Mouse (Mus musculus) layer of hippocampus, adult 8-10 months (tissue): ENCODE measurements around the gene Duox1. TPM values are rescaled to one million over a fixed set of nuclear protein-coding genes. Genes with fewer than 3 reads are reported as not detected.
"Not testable (repeated sequence)": the region's sequence is repeated elsewhere in the genome, so short reads cannot be mapped to it uniquely, and the experiment has no call there.

Experiments used
- DNase-seq, 2 experiments: peaks; one replicate each; pipeline ENCODE4 v3.0.0; 2022; ENCODE audit warnings: low spot score in 2 of 2
- total RNA-seq, 4 experiments: library from RNA; stranded (reverse); gene quantifications; 2 replicates each; pipeline ENCODE4 v1.2.4; 2022

The Duox1 gene
- total RNA-seq, 4 experiments from 2014 or later, result not detected

GRCm38 (mm10) chr2:122374666-122375331, 59.3 kb downstream of the Duox1 start:
- DNase-seq, result no peak

- peak; percentile 95 to 99 for DNase-seq
These were observed 60.0 kb downstream of the Duox1 start for GRCm38 (mm10) chr2:122375391-122375991.

GRCm38 (mm10) chr2:122376041-122376561, 60.6 kb downstream of the Duox1 start:
- no peak for DNase-seq

GRCm38 (mm10) chr2:122377215-122377674, 61.8 kb downstream of the Duox1 start:
- peak; percentile 98 to 99 for DNase-seq

- DNase-seq, result peak; percentile 69 to 83
These were observed 62.3 kb downstream of the Duox1 start for GRCm38 (mm10) chr2:122377751-122378246.

GRCm38 (mm10) chr2:122378421-122379291, 63.2 kb downstream of the Duox1 start:
- DNase-seq, result no peak

- DNase-seq, result no peak
These were observed 63.8 kb downstream of the Duox1 start for GRCm38 (mm10) chr2:122379292-122379650.

GRCm38 (mm10) chr2:122380768-122381311, 65.4 kb downstream of the Duox1 start:
- DNase-seq, result peak in 1 of 2 experiments; percentile 67

- DNase-seq, result no peak
These were observed 66.0 kb downstream of the Duox1 start for GRCm38 (mm10) chr2:122381329-122382103.

GRCm38 (mm10) chr2:122382121-122382520, 66.6 kb downstream of the Duox1 start:
- DNase-seq, result no peak

GRCm38 (mm10) chr2:122385095-122385494, 69.6 kb downstream of the Duox1 start:
- no peak for DNase-seq

GRCm38 (mm10) chr2:122387135-122387534, 71.7 kb downstream of the Duox1 start:
- not testable (repeated sequence) for DNase-seq

- no peak for DNase-seq
These were observed 80.7 kb downstream of the Duox1 start for GRCm38 (mm10) chr2:122396150-122396549.

Other genes with a start within 250 kb of the Duox1 start
- gene Spg11, start 197.3 kb upstream of the Duox1 start, total RNA-seq, result 10 to 100 TPM; 15.2 to 19.3 (median 18.5) TPM
- 100 to 1,000 TPM; 103 to 516 (median 252) TPM for gene B2m, start 168.0 kb upstream of the Duox1 start, total RNA-seq
- not detected for gene Trim69, start 155.0 kb upstream of the Duox1 start, total RNA-seq
- gene Patl2, start 129.5 kb upstream of the Duox1 start, total RNA-seq, result under 1 TPM in 2 of 4 experiments, not detected in 2; 0.23 to 0.29 TPM
- not detected for gene Terb2, start 129.4 kb upstream of the Duox1 start, total RNA-seq
- 10 to 100 TPM; 18.3 to 23.9 (median 21.9) TPM for gene Sord, start 80.9 kb upstream of the Duox1 start, total RNA-seq
- gene Duox2, start 17.2 kb upstream of the Duox1 start, total RNA-seq, result under 1 TPM; 0.05 to 0.08 (median 0.06) TPM
- not detected for gene Duoxa2, start 16.8 kb upstream of the Duox1 start, total RNA-seq
- not detected for gene Duoxa1, start 1.9 kb upstream of the Duox1 start, total RNA-seq
- gene Shf, start 53.5 kb downstream of the Duox1 start, total RNA-seq, result 10 to 100 TPM; 56.6 to 66.5 (median 61.5) TPM
- 1 to 10 TPM in 1 of 4 experiments, under 1 TPM in 3; 0.19 to 1.3 (median 0.56) TPM for gene Slc28a2, start 110.8 kb downstream of the Duox1 start, total RNA-seq
- gene Gm14085, start 169.3 kb downstream of the Duox1 start, total RNA-seq, result under 1 TPM in 1 of 4 experiments, not detected in 3; 0.09 TPM